Mouse (Mus musculus) heart, embryonic 11.5 days (tissue): ENCODE results near the gene Cds1. TPM values are rescaled to one million over a fixed set of nuclear protein-coding genes. Genes with fewer than 3 reads are reported as not detected.

Experiments
- ATAC-seq: fragments of 200-750 bp; cut with Nextera tagmentation; replicated peaks from 2 replicates; pipeline ENCODE4 v1.8.0; 2017; ENCODE audit warnings: moderate library complexity; ENCODE audit not compliant: insufficient number of reproducible peaks, low FRiP score, low TSS enrichment
- H3K27ac ChIP-seq: fragments of 300-500 bp; sonication (generic); 2 replicates; pipeline ENCODE4 v1.5.1; 2014; ENCODE audit warnings: mild to moderate bottlenecking, low read depth, low read length
- H3K27me3 ChIP-seq: fragments of 300-500 bp; sonication (generic); 2 replicates; pipeline ENCODE4 v1.6.1; 2014; ENCODE audit warnings: mild to moderate bottlenecking, low read length, mixed read lengths; ENCODE audit not compliant: control insufficient read depth, insufficient read depth
- H3K36me3 ChIP-seq: fragments of 300-500 bp; sonication (generic); 2 replicates; pipeline ENCODE4 v1.6.1; 2014; ENCODE audit warnings: mild to moderate bottlenecking, low read length, moderate library complexity, mixed read lengths; ENCODE audit not compliant: control insufficient read depth, insufficient read depth
- H3K4me1 ChIP-seq: fragments of 300-500 bp; sonication (generic); 2 replicates; pipeline ENCODE4 v1.6.1; 2014; ENCODE audit warnings: low read length; ENCODE audit not compliant: control insufficient read depth, insufficient read depth
- H3K4me2 ChIP-seq: fragments of 300-500 bp; sonication (generic); 2 replicates; pipeline ENCODE4 v1.6.1; 2014; ENCODE audit warnings: mild to moderate bottlenecking, moderate library complexity
- H3K4me3 ChIP-seq: fragments of 300-500 bp; sonication (generic); 2 replicates; pipeline ENCODE4 v1.5.1; 2014; ENCODE audit warnings: low read depth, low read length
- H3K9ac ChIP-seq: fragments of 300-500 bp; sonication (generic); 2 replicates; pipeline ENCODE4 v1.6.1; 2014; ENCODE audit warnings: mild to moderate bottlenecking, low read depth, low read length, moderate library complexity
- H3K9me3 ChIP-seq: fragments of 300-500 bp; sonication (generic); replicated peaks from 2 replicates; pipeline ENCODE4 v1.6.1; 2016; ENCODE audit warnings: low read length; ENCODE audit not compliant: control insufficient read depth
- WGBS: fragments of 180-500 bp; shearing (Covaris S2); extraction: QIAGEN DNeasy Blood & Tissue Kit; methylation state at CpG from one replicate; pipeline ENCODE4 v1.1.7; 2014; ENCODE audit not compliant: insufficient replicate concordance; 5-methylcytosine and 5-hydroxymethylcytosine counted together
- polyA plus RNA-seq: library from polyadenylated mRNA; unstranded; fragments of >200 nt; fragmentation: Nextera tagmentation; extraction: Ambion mirVana; gene quantifications from 2 replicates; pipeline ENCODE4 v1.2.1, GENCODE M21; 2014

The Cds1 gene
- polyA plus RNA-seq, 1 experiment from 2014 or later = 0.60 TPM

DNA sequence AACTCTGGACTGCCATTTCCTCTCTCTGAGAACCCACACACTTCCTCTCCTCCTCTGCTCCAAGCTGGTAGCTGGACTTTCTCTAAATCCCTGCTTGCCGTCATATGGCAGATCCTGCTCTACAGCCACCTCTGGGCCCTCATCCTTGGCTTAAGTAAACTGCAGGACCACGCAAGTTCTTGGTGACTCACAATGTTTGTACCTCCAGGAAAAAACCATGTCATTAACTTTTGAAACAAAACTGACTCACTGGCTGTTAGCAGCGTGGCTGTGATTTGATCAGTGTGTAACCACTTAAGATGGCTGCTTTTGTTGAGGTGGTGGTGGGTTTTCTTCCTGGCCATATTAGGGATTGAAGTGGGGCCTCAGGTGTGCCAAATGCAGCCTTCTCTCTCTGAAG, 19.4 kb downstream of the Cds1 start:
- no peak overlapping the region for H3K9ac ChIP-seq
- H3K27ac ChIP-seq = no peak overlapping the region
- no peak for ATAC-seq
- no peak overlapping the region for H3K4me3 ChIP-seq
- 59% methylated on average over 3 of the region's 3 CpGs for WGBS
- no peaks in the 10 kb centered on the region for H3K36me3 ChIP-seq
- no peaks in the 10 kb centered on the region for H3K27me3 ChIP-seq
- H3K4me2 ChIP-seq = no peak overlapping the region
- no peaks in the 10 kb centered on the region for H3K4me1 ChIP-seq
- H3K9me3 ChIP-seq = no peaks in the 10 kb centered on the region

DNA sequence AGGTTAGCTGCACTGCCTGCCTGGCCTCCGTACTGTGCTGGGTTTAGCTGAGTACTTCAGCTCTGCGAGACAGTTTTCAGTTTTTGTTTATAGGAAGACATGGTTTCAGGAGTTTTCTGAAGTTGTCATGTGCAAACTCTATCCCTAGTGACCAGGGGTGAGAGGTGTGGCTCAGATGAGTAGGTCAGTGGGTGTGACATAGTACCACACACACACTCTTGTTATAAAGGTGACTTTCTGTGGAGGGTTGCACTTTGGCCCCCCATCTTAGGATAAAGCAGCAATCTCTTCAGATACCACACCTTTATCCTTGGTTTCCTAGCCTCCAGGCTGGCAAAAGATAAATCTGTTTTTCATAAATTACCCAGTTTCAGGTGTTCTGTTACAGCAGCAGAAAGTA, 19.9 kb downstream of the Cds1 start:
- H3K27me3 ChIP-seq = no peaks in the 10 kb centered on the region
- no peaks in the 10 kb centered on the region for H3K4me1 ChIP-seq
- ATAC-seq = no peak
- no peak overlapping the region for H3K4me3 ChIP-seq
- H3K27ac ChIP-seq = no peak overlapping the region
- no peaks in the 10 kb centered on the region for H3K36me3 ChIP-seq
- 85% methylated on average over 2 of the region's 2 CpGs for WGBS
- no peak overlapping the region for H3K9ac ChIP-seq
- H3K9me3 ChIP-seq = no peaks in the 10 kb centered on the region
- no peak overlapping the region for H3K4me2 ChIP-seq

DNA sequence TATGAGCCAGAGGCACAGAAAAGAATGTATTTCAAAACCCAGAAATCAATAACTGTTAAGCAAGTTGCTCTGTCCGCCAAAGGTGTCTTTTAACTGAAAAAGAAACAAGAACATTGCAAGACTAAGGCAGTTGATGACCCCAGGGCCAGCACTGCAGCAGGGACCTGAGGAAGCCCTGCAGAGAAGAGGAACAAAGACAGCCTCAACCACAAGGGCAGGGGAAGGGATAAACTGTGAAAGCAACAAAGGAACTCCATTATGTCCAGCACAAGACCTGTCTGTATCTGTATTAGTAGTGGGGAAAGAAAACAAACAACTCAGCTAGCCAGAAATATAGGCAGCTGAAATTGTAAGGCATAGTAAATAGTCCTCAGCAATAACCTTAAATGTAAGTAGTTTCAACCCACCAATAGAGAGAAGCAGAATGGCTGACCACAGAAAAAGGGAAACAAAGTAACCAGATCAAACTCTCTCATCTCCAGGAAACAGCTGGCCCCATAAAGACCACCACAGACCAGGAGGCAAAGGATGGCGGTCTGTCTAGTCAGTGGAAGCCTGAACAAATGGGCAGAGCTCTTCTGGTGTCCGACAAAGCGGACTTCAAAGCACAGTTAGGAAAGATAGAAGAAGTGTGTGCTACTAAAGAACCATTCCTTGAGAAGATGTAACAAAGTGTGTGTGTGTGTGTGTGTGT, 21.1 kb downstream of the Cds1 start:
- no peaks in the 10 kb centered on the region for H3K36me3 ChIP-seq
- ATAC-seq = no peak
- no peaks in the 10 kb centered on the region for H3K9me3 ChIP-seq
- H3K4me2 ChIP-seq = no peak overlapping the region
- no peak overlapping the region for H3K9ac ChIP-seq
- H3K4me3 ChIP-seq = no peak overlapping the region
- no peak overlapping the region for H3K27ac ChIP-seq
- 63% methylated on average over 4 of the region's 4 CpGs for WGBS
- no peaks in the 10 kb centered on the region for H3K27me3 ChIP-seq
- H3K4me1 ChIP-seq = no peaks in the 10 kb centered on the region

DNA sequence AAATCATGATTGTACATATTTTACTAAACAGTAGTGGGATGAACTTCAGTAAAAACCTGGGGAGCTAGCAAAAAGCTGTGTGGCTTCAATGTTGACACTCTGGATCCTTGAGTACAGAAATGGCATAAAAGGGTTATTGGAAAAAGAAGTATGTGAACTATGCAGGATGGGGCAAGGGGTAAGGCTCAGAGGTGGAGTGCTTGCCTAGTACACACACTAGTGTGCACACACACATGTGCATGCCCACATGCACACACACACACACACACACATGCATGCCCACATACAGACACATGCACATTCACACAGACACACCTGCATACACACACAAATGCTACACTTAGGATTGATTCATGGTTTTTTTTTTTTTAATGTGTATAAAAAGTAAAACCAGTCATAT, 24.8 kb downstream of the Cds1 start:
- ATAC-seq = no peak
- Histone ChIP-seq H3K27me3 (no peaks in the 10 kb centered on the region), H3K9ac (no peak overlapping the region), H3K36me3 (no peaks in the 10 kb centered on the region), H3K4me1 (no peaks in the 10 kb centered on the region), H3K27ac (no peak overlapping the region), H3K4me3 (no peak overlapping the region), H3K4me2 (no peak overlapping the region), H3K9me3 (no peaks in the 10 kb centered on the region)

DNA sequence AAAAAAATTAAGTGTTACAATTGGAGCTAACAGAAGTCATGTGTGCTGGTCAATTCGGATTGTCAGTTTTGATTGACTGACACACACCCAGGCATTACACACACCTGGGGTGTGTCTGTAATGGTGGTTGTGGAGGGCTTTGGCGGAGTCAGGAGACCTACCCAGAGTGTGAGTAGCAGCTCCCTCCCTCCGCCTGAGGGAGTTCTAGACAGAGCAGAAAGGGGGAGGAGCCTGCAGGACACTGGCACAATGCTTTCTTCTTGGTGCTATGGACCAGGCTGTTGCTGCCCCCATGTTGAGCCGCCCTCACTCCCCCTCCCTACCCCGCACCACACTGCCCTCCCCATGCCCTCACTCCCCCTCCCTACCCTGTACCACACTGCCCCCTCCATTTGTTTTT, 25.6 kb downstream of the Cds1 start:
- WGBS = 69% methylated on average over 5 of the region's 5 CpGs
- no peak overlapping the region for H3K4me2 ChIP-seq
- ATAC-seq = no peak; the same call in 1 of the 2 replicates

DNA sequence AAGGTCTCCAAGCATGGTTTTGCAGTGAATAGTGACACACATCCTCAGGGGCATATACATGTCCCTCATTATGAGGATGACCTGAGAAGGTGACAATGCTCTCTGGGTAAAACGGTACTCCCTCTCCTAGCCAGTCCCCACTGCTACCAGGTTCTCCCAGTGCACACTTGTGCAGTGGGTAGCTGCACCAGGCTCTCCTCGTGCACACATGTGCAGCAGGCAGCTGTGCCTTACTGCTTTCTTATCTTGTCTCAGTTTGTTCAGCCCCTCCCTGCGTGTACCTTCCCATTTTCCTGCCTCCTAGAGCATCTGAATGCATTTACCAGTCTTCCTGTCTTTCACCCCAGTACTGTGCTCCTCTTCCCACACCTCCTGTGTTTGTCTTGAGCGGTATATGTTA, 27.7 kb downstream of the Cds1 start:
- no peaks in the 10 kb centered on the region for H3K27me3 ChIP-seq
- no peak overlapping the region for H3K4me3 ChIP-seq
- no peak overlapping the region for H3K9ac ChIP-seq
- no peaks in the 10 kb centered on the region; the same call in 1 of the 2 replicates for H3K9me3 ChIP-seq
- H3K36me3 ChIP-seq = no peaks in the 10 kb centered on the region
- 37% methylated on average over 4 of the region's 4 CpGs for WGBS
- H3K27ac ChIP-seq = no peak overlapping the region
- H3K4me2 ChIP-seq = no peak overlapping the region
- ATAC-seq = no peak
- no peaks in the 10 kb centered on the region for H3K4me1 ChIP-seq

More for the DNA sequence above, 25.6 kb downstream of the Cds1 start:
- Histone ChIP-seq H3K9ac (no peak overlapping the region), H3K9me3 (no peaks in the 10 kb centered on the region; the same call in 1 of the 2 replicates), H3K27ac (no peak overlapping the region), H3K36me3 (no peaks in the 10 kb centered on the region), H3K27me3 (no peaks in the 10 kb centered on the region), H3K4me1 (no peaks in the 10 kb centered on the region), H3K4me3 (no peak overlapping the region)

DNA sequence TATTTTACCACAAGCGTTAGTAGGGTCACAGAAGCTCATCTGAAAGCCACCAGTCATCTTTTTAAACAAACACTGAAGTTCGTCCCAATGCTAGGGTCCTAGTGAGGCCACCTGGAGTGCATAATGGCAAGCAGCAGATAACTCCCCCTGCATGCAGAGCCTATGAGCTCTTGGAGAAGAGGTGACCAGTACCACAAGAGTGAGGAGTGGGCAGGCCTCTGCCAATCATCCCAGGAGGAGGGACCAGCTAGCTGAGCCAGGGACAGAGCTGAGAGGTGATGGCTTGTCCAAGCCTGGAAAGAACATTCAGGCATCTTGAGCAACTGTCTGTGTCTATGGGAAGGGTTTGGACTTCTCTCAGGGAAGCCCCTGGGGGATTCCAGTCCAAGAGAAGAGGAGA, 37.0 kb downstream of the Cds1 start:
- ATAC-seq = no peak
- Histone ChIP-seq H3K9me3 (no peaks in the 10 kb centered on the region), H3K27me3 (no peaks in the 10 kb centered on the region), H3K4me1 (peaks cover 3% of the 10 kb centered on the region), H3K36me3 (no peaks in the 10 kb centered on the region), H3K9ac (no peak overlapping the region), H3K4me3 (no peak overlapping the region), H3K4me2 (no peak overlapping the region), H3K27ac (no peak overlapping the region)
- WGBS = 63% methylated on average over 2 of the region's 2 CpGs

DNA sequence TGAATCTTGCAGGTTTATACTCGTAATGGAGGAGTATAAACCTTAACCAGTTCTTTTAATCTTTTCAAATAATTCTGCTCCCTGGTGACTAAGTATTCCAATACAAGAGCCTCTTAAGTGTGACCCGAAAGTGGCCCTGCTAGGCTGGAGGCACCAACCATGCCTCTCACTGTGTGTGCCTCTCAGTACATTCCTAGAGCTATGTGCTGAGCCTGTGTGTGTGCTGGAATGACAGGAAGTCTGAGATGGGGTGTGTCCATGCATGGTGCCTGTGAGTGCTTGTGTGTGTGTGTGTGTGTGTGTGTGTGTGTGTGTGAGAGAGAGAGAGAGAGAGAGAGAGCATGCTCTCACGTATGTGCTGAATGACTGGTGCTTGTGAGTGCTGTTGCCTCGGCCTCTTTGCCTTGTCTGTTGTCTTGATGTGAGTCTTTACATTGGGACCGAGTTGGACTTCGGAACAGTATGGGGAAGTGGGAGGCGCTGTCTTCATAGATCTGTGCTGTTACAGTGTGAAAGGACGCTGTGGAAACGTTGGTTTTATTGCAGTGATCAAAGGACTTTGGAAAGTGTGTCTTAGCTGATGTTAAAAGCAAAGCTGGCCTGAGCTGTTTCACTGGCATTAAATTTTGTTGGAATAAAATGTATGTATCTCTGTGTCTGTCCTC, 37.6 kb downstream of the Cds1 start:
- no peak for ATAC-seq
- Histone ChIP-seq H3K27me3 (no peaks in the 10 kb centered on the region), H3K4me3 (no peak overlapping the region), H3K9me3 (no peaks in the 10 kb centered on the region), H3K27ac (no peak overlapping the region), H3K9ac (no peak overlapping the region), H3K36me3 (no peaks in the 10 kb centered on the region), H3K4me2 (no peak overlapping the region), H3K4me1 (peaks cover 3% of the 10 kb centered on the region)
- 65% methylated on average over 9 of the region's 9 CpGs for WGBS
